Mouse (Mus musculus): ENCODE results near the gene Fbxl13. TPM values are rescaled to one million over a fixed set of nuclear protein-coding genes. Genes with fewer than 3 reads are reported as not detected.
A peak's percentile ranks its signal among the peaks of the same experiment; 100 is the strongest.

The Fbxl13 gene
- total and polyA plus RNA-seq, 3 experiments, result 0.13 to 0.23 TPM; not detected in 1

- TF ChIP-seq POLR2AphosphoS2 (IDR thresholded peaks at IDR 0.05; ENCODE audit: low read length) (no peak), TCF12 (IDR thresholded peaks at IDR 0.05; ENCODE audit: low read depth, low read length) (no peak), EP300 (IDR thresholded peaks at IDR 0.05; ENCODE audit: low read depth in 1 of 2, low read length in 2 of 2) (no peak), RCOR1 (IDR thresholded peaks at IDR 0.05; ENCODE audit: low read depth, low read length) (no peak)
- Histone ChIP-seq H3K36me3 (ENCODE audit: control insufficient read depth in 1 of 2, insufficient read depth in 2 of 2, low read length in 2 of 2) (peaks cover 0 to 5% of the 10 kb centered on the region in 2 experiments; a peak in 1 of 4 replicates), H3K79me2 (ENCODE audit: control insufficient read depth, insufficient read depth, low read length, poor library complexity) (no peaks in the 10 kb centered on the region)
Measured at GRCm38 (mm10) chr5:21656912-21657311, 11.5 kb upstream of the Fbxl13 start.

GRCm38 (mm10) chr5:21651885-21652612 lies 6.6 kb upstream of the Fbxl13 start:
- Histone ChIP-seq H3K36me3 (ENCODE audit: control insufficient read depth in 1 of 2, insufficient read depth in 2 of 2, low read length in 2 of 2) (peaks cover 2 to 13% of the 10 kb centered on the region in 2 experiments), H3K9me3 (replicated peaks; ENCODE audit: insufficient read depth, low read length) (no peaks in the 10 kb centered on the region), H3K9ac (ENCODE audit: control insufficient read depth, low read depth, low read length, poor library complexity, severe bottlenecking) (no peak overlapping the region), H3K27ac (ENCODE audit: control insufficient read depth, low read depth, low read length) (no peak overlapping the region), H3K4me3 (ENCODE audit: control insufficient read depth in 1 of 2, insufficient read depth in 1 of 2, low read depth in 2 of 2, low read length in 2 of 2) (no peak overlapping the region), H3K27me3 (ENCODE audit: control insufficient read depth in 1 of 2, insufficient read depth in 2 of 2, low read length in 2 of 2) (no peaks in the 10 kb centered on the region), H3K79me2 (ENCODE audit: control insufficient read depth, insufficient read depth, low read length, poor library complexity) (no peaks in the 10 kb centered on the region), H3K4me1 (ENCODE audit: control insufficient read depth in 1 of 2, insufficient read depth in 2 of 2, low read length in 2 of 2) (peaks cover 0 to 4% of the 10 kb centered on the region in 2 experiments; a peak in 1 of 4 replicates)
- no peak for TF ChIP-seq MAX (IDR thresholded peaks at IDR 0.05; ENCODE audit: low read length)
- DNase-seq (ENCODE audit: low read depth, low spot score), result no peak

More at GRCm38 (mm10) chr5:21656912-21657311, 11.5 kb upstream of the Fbxl13 start:
- H3K9me3 ChIP-seq (replicated peaks; ENCODE audit: insufficient read depth, low read length), result no peaks in the 10 kb centered on the region
- no peak overlapping the region for H3K27ac ChIP-seq (ENCODE audit: control insufficient read depth, low read depth, low read length)
- no peaks in the 10 kb centered on the region for H3K4me1 ChIP-seq (ENCODE audit: control insufficient read depth in 1 of 2, insufficient read depth in 2 of 2, low read length in 2 of 2)
- H3K27me3 ChIP-seq (ENCODE audit: control insufficient read depth in 1 of 2, insufficient read depth in 2 of 2, low read length in 2 of 2), result no peaks in the 10 kb centered on the region
- DNase-seq (ENCODE audit: low read depth, low spot score), result no peak
- no peak overlapping the region for H3K4me3 ChIP-seq (ENCODE audit: control insufficient read depth in 1 of 2, insufficient read depth in 1 of 2, low read depth in 2 of 2, low read length in 2 of 2)
- H3K9ac ChIP-seq (ENCODE audit: control insufficient read depth, low read depth, low read length, poor library complexity, severe bottlenecking), result no peak overlapping the region

- no peak overlapping the region for H3K9ac ChIP-seq (ENCODE audit: control insufficient read depth, low read depth, low read length, poor library complexity, severe bottlenecking)
- H3K79me2 ChIP-seq (ENCODE audit: control insufficient read depth, insufficient read depth, low read length, poor library complexity), result peaks cover 5% of the 10 kb centered on the region; the same call in 1 of the 2 replicates
- no peaks in the 10 kb centered on the region for H3K9me3 ChIP-seq (replicated peaks; ENCODE audit: insufficient read depth, low read length)
- no peak overlapping the region for H3K27ac ChIP-seq (ENCODE audit: control insufficient read depth, low read depth, low read length)
- H3K4me3 ChIP-seq (ENCODE audit: control insufficient read depth in 1 of 2, insufficient read depth in 1 of 2, low read depth in 2 of 2, low read length in 2 of 2), result no peak overlapping the region
- peaks cover 8 to 13% of the 10 kb centered on the region in 2 experiments for H3K36me3 ChIP-seq (ENCODE audit: control insufficient read depth in 1 of 2, insufficient read depth in 2 of 2, low read length in 2 of 2)
- DNase-seq (ENCODE audit: low read depth, low spot score), result peak; percentile 29
- H3K4me1 ChIP-seq (ENCODE audit: control insufficient read depth in 1 of 2, insufficient read depth in 2 of 2, low read length in 2 of 2), result peaks cover 3 to 10% of the 10 kb centered on the region in 2 experiments; a peak in 3 of 4 replicates
- H3K27me3 ChIP-seq (ENCODE audit: control insufficient read depth in 1 of 2, insufficient read depth in 2 of 2, low read length in 2 of 2), result no peaks in the 10 kb centered on the region
- TF ChIP-seq SIN3A (IDR thresholded peaks at IDR 0.05; ENCODE audit: low read length) (no peak), MAX (IDR thresholded peaks at IDR 0.05; ENCODE audit: low read length) (no peak), GATA1 (IDR thresholded peaks at IDR 0.05; ENCODE audit: low read depth, low read length) (no peak), ELF1 (IDR thresholded peaks at IDR 0.05; ENCODE audit: low read depth, low read length) (no peak), MYB (IDR thresholded peaks at IDR 0.05; ENCODE audit: low read depth, low read length) (no peak), POLR2A (IDR thresholded peaks at IDR 0.05; ENCODE audit: control insufficient read depth in 1 of 2, insufficient read depth in 1 of 2, low read depth in 1 of 2, low read length in 2 of 2, poor library complexity in 1 of 2) (no peak), MYC (IDR thresholded peaks at IDR 0.05; ENCODE audit: low read depth, low read length) (no peak), MEF2A (IDR thresholded peaks at IDR 0.05; ENCODE audit: extremely low read depth, insufficient replicate concordance, low read depth, low read length, poor library complexity, severe bottlenecking) (no peak)
Measured at GRCm38 (mm10) chr5:21650736-21651135, 5.3 kb upstream of the Fbxl13 start.
